Mouse (Mus musculus): ENCODE measurements around the gene Retn.

GRCm38 (mm10) chr8:3670388-3670787 lies 14.8 kb downstream of the Retn start:
- TF ChIP-seq CTCF (IDR thresholded peaks at IDR 0.05; ENCODE audit: low read depth) (no peak), EP300 (IDR thresholded peaks at IDR 0.05; ENCODE audit: low read depth) (no peak)
